Mouse (Mus musculus): Measurements from ENCODE around the gene Rbbp7. TPM values are rescaled to one million over a fixed set of nuclear protein-coding genes. Genes with fewer than 3 reads are reported as not detected.

The Rbbp7 gene
- total RNA-seq, 2 experiments from 2014 or later: 155 to 163 TPM

DNA sequence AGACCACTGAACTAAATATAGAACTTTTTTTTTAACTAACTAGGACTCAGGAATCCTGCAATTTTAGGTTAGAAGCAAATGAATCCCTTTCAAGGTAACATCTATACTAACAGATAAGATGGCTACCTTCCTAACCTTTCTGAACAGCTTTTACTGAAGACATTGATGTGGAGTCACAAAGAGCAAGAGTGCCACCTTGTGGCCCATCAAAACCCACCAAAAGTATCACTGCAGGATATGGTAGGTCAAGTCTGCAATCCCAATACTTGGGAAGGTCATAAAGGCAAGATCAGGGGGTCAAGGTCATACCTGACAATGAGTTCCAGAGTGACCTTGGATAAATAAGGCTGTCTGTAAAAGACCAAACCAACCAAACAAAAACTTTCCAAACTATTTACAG is 40.2 kb downstream of the Rbbp7 start:
- peak; percentile 8 to 41 for DNase-seq (ENCODE audit: low spot score in 2 of 2)

DNA sequence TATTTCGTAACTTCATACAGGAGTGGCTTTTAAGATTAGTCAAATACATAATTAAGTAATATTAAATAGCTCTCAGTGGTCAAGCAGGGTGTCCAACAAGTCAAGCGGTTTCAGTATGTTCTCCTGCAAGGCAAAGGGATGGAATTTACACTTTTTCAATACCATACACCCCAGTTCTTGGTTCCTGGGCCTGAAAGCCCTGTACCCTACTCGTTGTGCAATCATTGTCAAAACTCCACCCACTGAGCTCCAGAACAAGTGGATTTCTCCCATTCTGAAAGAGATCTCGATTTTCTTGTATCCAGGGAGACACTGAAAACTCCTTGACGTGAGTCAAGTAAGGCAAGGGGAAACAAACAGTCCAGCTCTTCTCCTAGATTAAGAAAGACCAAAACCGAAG is 67.8 kb downstream of the Rbbp7 start:
- no peak for DNase-seq (ENCODE audit: low spot score in 2 of 2)

Other genes starting within 250 kb of the Rbbp7 start
- 100 to 1,000 TPM; 146 to 153 TPM for gene Reps2, start 116.8 kb upstream of the Rbbp7 start, total RNA-seq (2021)
- 10 to 100 TPM; 20.6 to 21.2 TPM for gene Txlng, start 69.1 kb downstream of the Rbbp7 start, total RNA-seq (2021)
- gene Syap1, start 128.0 kb downstream of the Rbbp7 start, total RNA-seq (2021): 10 to 100 TPM; 29.3 to 32.7 TPM
- gene Ctps2, start 140.8 kb downstream of the Rbbp7 start, total RNA-seq (2021): 10 to 100 TPM; 52.7 to 55.2 TPM
- not detected for gene S100g, start 204.2 kb downstream of the Rbbp7 start, total RNA-seq (2021)

All from layer of hippocampus, adult 18-20 months (tissue).